Mouse (Mus musculus) induced T-regulatory cell, adult 2 months (primary cell): ENCODE data around the gene Tdrd9.
A peak's percentile ranks its signal among the peaks of the same experiment; 100 is the strongest.
"Not testable (repeated sequence)": the region's sequence is repeated elsewhere in the genome, so short reads cannot be mapped to it uniquely, and the experiment has no call there.

Experiments
- DNase-seq: peaks from one replicate; pipeline ENCODE4 v3.0.0-alpha.2; 2012; ENCODE audit warnings: low read depth

The Tdrd9 gene

DNA sequence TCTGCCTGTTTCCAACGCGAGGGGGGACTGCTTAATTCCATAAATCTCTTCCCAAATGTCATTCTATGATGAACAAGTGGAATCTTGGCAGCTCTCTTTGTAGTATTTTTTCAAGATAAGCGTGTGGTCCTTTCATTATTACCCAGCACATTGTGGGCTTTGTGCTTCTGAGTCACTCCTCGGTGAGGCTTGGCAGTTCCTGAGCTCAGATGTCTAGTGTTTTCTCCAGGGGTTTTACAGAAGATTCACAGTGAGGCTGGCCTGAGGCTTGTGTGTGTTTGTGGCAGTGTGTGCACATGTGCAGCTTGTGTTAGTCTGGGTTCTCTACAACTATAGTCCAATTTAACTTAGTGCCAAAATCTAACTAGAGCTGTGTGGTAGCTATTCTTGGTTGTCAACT lies 56.0 kb downstream of the Tdrd9 start:
- DNase-seq: no peak

DNA sequence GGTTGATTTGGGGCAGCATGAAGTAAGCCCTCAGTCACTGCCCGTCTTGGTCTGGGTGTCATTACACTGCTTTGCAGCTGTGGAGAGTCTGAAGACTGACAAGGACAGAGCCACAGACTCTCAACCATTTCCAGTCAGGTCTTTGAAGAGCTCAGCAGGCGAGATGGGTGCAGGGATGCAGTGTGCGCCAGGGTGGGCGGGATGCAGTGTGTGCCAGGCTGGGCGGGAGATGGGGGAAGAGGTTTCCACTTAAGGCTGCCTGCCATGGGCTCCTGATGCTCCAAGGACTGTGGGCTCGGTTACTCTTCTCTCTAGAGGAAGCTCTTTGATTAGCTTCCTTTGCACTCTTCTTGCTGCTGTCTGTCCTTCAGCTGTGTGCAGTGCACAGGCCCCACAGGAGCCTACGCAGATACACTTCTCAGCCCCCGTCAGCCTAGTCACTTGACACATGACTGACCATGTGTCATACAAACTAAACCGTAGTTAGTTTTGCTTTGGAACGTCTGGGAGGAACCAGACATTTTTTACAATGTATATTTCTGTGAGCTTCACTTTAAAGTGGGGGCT lies 62.1 kb downstream of the Tdrd9 start:
- no peak for DNase-seq

DNA sequence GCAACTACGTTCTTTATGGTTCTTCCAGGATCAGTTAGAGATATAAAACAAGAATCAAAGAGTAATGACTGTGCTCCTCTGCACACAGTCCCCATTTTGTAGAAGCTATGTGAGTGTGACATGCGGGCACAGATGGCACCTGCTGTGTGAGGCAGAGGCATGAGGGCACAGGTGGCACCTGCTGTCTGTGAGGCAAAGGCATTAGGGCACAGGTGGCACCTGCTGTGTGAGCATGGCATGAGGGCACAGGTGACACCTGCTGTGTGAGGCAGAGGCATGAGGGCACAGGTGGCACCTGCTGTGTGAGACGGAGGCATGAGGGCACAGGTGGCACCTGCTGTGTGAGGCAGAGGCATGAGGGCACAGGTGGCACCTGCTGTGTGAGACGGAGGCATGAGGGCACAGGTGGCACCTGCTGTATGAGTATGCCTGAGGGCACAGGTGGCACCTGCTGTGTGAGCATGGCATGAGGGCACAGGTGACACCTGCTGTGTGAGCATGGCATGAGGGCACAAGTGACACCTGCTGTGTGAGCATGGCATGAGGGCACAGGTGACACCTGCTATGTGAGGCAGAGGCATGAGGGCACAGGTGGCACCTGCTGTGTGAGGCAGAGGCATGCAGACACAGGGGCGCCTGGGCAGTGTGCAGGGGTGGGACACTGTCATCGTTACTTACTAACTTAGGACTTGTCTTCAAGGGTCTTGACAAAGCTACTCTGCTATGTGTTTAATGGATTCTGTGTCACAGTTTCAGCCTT lies 64.2 kb downstream of the Tdrd9 start:
- not testable (repeated sequence) for DNase-seq

DNA sequence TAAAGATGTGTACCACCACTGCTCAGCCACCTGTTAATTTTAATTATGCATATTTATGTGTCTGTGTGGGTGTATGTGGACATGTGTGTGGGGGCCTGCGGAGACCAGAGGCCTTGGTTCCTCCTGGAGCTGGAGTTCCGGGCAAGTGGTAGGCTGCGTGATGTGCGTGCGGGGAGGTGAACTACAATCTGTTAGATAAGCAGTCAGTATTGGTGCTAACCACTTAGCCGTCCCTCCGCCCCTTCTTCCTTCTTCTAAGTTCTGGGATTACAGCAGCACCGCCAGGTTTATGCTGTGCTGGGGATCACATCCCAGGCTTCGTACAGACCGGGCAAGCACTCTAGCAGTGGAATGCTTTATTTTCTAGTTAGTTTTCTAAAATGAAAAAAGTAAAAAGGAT lies 67.1 kb downstream of the Tdrd9 start:
- DNase-seq: no peak

DNA sequence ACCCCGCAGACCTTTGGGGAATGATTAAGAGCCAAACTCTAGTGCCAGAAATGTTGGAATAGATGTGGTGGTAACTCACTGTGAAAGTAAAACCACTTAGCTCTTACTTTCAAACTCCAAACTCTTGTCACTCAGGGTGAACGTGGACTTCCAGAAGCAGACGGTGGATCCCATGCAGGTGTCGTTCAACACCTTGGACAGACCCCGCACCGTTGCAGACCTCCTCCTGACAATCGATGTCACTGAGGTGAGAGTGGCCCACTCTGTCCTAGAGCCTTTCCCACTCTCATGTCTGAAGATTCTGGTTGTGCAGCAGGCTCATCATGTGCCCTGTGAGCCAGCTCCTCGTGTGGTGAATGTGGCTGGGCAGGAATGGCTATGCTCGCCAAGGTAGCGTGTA lies 67.8 kb downstream of the Tdrd9 start:
- DNase-seq: no peak

DNA sequence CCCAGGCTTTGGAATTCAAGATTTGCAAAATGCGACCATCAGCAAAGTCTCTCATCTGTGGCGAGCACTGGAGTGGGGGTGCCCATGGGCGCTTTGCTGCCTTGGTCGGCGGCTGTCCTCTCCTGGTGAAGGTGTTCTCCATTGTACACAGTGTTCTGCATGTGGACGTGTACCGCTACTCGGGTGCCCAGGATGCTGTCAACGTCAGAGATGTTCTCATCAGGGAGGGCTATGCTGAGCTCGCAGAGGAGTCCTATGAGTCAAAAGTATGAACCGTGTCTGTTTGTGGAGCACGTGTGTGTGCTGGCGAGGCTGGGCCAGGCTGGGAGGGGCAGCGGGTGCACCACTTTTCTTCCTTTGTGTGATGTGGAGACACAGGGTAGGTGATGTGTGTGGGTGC lies 71.3 kb downstream of the Tdrd9 start:
- DNase-seq: no peak

DNA sequence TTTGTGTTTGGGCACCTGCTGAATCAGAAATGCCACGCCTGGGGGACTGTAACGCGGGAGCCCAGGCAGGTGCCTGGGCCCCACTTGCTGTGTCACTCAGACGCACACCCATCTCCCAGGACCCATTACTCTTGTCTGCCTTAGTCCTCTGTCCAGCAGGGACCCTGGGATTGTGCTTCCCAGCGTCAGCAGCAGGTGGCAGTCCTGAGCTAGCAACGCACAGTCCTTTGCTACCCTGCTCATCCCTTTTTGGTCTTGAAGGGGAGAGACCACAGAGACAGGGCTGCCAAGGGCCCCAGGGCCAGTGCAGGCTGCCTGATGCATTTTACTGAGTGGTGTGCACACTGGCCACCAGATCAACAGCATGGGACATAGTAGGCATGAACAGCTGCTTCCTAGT lies 106.3 kb downstream of the Tdrd9 start:
- DNase-seq: peak; percentile 44

DNA sequence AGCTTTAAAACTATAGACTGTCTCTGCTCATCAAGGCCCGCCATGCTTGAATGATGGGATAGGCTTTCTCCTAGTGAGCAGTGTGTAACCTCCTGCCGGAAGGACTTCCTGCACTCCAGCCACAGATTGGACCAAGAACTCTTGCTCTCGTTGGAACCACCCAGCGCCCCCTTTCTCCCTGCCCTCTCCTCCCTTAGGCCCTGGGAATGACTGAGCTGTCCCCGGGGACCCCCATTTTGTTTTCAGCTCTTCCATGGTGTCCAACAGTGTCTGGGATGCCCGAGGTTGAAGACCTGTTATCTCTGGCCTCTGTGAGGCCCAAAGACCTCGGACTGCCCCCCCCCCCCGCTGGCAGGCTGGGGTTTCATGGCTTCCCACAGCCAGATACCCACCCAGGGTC lies 108.6 kb downstream of the Tdrd9 start:
- no peak for DNase-seq

DNA sequence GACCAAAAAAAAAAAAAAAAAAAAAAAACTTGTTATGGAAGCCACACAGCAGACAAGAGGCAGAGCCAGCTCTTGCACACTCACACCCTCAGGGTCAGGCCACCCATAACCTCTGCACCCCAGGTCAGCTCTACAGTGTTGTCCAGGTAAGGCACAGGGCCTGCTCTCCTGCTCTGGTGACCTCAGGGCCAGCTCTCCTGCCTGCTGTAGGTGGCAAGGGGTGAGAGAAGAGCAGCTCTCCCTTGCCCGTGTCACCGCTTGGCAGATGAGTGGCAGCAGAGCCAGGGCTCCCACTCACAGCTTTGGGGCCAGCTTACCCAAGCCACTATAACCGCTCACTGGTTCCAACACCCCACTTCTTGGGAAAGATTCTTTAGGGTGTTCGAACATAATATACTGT lies 109.6 kb downstream of the Tdrd9 start:
- DNase-seq: no peak

DNA sequence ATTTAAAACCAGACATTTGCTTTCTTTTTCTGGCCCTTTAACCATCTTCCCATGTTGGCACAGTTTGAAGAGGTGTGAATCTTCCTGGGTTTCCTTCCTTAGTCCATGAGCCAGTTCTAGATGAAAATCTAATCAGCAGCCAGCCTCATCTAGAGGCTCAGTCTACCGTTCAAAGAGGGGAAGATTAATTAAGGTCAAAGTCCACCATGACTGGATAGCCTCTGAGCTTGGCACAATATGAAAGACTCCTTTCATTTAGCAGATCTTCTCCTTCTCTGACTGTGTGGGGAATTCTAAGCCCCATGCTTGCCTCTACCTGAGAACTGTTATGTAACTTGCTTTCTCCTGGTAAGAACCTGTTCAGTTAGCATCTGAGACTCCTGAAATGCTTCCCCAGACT lies 110.9 kb downstream of the Tdrd9 start:
- DNase-seq: no peak

DNA sequence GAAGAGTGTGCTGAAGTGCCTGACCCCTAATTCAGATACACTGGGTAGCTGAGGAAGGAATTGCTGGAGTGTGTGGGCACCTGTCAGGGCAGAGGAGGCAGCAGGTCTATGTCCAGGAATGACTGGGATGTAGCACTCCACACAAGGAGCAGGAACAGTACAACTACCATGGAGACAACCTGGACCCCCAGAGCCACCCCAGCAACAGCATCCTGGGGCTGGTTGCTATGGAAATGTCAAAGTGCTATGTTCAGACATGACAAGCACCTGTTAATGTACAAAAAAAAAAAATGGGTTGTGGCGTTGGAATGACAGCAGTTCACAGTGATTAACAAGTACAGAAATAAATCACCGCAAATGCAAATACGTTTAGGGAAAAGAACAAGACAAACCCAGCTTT lies 114.9 kb downstream of the Tdrd9 start:
- DNase-seq: no peak

DNA sequence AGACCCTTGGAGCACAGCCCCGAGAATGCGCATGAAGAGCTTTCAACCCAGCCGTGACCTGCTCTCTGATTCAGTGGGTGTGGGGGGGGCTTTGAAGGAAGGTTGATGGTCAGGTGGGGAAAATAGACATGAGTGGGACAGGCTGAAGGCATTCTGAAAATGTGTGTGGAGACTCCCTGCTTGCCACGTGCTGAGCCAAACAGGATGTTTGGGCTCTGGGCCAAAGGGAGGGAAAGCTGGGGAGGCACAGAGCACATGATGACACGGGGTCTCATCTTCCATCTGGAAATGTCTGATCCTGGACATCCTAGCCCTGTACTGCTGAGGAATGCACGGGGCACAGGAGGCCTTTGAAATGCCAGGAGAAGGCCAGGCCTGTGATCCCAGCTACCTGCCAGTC lies 115.4 kb downstream of the Tdrd9 start:
- no peak for DNase-seq

DNA sequence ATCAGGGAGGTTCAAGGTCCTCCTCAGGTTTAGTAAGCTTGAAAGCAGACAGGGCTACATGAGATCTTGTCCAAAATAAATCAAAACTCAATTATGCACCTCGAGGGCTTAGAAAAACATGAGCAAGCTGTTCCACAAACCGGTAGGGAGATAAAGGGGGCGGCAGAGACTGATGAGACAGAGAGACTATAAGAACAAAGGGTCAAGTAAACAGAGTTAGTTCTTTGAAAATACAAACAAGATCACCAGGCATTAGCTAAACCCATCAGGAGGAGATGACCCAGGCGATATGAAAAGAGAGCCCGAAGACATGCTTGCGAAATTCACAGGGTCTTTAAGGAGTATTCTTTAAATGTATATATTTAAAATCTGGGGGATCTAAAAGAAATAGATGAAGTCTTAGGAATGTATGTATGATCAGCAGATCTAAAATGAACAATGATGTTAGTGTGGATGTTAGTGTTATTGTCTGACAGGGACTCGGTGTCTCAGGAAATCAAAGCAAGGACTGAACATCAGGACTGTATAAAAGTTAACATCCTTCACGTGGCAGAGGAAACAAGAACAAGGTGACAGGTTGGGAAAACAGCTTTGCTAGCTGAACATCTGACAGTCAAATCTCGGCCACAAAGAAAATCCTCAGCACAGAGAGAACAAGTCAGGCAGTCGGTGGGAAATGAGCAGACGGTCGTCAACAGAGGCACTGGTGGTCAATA lies 117.4 kb downstream of the Tdrd9 start:
- no peak for DNase-seq

DNA sequence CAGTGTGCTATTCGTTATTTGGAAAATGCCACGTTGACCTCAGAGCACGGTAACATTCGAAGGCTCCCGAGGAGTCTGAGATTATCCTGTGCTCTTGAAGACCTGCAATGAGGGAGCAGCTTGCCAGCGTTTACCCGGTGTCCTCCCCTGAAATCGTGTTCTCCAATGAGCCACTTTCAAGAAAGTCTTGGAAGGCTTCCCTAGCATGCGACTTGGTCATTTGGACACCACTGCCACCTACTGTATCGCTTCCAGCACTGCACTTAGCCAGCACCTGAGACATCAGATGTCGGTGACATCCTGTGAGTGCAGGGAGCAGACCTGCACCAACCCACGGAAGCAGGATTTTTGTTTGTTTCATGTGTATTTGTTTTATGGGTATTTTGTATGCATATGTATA lies 119.7 kb downstream of the Tdrd9 start:
- peak; percentile 56 for DNase-seq

DNA sequence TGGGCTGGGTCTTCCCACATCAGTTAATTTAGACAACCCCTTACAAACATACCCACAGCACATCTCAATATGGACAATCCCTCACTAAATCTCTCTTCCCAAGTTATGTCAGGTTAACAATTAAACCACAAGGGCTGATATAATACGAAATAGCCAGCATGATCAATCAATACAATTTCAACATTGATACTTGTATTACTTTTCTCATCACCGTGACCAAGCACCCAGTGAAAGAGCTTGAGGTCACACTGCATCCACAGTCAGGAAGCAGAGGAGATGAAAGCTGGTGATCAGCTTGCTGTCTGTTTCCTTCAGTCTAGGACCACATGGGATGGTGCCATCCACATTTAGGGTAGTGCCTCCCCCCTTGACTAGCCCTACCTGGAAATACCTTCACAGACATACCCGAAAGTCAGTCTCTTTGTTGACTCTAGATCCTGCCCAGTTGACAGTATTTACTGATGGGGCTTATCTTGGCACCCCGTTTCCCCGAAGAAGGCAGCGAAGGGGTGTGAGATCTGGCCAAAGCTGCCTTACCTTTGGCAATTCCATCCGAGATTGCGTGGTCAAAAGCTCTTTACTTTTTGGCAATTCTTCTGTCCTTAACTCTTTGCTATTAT lies 123.0 kb downstream of the Tdrd9 start:
- no peak for DNase-seq

DNA sequence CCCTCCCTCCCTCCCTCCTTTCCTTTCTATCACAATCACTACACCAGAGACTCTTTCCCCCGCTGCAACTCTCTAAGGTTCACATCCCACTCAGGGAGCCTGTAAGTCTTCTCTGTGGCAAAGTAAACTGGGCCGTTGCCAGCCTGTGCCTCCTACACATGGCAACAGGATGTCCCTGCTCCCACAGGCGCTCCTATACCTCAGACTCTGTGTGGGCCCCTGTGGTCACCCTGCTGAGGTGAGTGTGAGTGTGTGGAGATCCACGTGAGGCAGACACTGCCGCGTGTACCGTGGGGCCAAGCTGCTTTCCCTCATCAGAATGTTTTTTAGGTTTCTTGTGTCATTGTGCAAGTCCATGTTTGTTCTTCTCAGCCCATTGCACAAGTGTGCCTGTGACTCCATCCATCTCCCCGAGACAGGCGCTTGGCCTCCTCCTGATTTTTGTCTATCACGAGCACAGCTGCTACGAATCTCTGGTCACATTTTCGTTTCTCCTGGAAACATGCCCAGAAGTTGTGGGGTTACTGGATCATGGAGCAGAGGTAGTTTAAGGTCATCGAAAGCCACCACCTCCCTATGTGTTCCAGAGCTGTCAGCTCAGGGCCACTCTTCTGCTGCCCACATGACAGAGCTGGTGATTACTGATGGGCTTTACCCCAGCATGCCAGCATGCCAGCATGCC lies 124.8 kb downstream of the Tdrd9 start:
- DNase-seq: no peak

DNA sequence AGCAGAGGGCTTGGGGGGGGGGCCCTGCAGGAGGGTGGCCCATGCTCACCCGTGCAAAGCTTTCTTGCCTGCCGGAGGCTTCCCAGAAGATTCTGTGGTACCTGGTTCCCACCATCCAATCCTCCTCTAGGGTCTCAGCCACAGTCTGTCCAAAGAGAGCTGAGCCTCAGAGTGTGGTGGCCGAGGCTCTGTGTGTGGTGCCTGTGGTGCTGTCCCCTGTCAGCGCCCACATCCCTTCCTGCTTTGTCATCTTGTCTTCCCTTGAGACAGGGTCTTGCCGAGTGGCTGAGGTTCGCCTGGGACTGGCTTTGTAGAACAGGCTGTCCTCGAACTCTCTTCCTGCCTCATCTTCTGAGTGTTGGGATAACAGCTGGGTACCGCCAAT lies 125.4 kb downstream of the Tdrd9 start:
- DNase-seq: no peak

DNA sequence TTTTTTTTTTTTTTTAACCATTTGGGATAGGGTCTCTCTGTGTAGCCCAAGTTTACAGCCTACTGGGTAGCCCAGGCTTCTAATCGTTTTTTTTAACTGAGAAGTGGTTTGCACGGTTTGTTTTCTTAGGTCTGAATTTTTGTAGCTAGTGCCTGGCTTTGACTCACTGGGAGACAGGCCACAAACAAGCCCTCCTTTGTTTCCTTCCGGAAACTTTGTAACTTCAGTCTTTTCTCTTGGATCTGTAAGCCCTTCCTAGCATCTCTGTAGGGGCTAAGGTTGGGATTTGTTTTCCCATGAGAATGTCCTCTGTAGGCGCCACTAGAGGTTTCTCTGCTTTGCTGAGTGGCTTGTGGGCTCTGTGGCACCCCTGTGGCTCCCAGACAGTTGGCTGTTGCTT lies 128.7 kb downstream of the Tdrd9 start:
- no peak for DNase-seq

DNA sequence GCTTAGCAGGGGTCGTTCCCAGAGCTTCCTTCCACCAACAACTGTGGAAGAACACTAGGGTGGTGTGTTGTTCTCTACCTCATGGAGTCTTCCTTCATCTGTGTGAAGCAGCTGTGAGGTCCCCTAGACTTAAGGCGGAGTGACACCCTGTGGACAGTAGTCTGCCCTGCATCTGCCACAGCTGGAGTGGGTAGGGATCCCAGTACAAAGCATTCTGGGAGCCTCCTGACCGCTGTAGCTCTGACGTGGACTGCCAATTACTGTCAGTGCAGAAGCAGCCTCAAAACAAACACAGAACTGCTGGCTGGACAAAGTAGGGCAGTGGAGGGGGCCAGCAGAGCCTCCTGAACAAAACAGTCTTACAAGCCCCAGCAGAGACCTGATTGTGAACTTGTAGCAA lies 129.7 kb downstream of the Tdrd9 start:
- DNase-seq: no peak

DNA sequence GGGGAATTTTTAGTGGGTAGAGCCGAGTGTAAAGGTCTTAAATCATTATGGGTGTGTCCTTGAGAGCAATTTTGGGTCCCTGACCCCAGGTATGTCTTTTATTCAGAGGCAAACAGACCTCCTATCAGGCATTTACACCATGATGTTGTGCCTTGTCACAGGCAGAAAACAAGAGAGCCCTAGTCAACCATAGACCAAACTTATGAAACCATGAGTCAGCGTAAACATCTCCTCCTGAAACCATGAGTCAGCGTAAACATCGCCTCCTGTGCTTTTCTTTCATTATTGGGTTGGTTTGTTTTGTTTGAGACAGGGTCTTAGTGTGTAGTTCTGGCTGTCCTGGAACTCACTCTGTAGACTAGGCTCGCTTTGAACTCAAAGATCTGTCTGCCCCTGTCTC lies 131.8 kb downstream of the Tdrd9 start:
- peak; percentile 7 for DNase-seq

DNA sequence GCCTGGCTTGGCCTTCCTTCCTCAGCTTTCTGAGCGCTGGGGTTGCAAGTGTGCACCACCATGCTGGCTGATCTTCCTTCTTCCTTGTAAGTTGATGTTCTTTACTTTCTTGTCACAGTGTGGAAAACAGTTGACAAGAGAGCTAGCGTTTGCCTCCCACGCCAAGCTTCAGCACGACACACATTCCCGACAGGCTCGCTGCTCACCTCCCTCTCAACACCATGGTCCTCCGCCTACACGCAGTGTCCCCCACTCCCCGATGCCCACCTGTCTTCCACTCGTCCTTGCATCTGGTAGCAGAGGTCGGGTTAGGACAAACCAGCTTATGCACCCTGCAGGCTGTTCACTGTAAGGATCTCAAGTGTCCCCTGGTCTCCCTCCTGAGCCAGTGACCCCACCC lies 133.5 kb downstream of the Tdrd9 start:
- no peak for DNase-seq

DNA sequence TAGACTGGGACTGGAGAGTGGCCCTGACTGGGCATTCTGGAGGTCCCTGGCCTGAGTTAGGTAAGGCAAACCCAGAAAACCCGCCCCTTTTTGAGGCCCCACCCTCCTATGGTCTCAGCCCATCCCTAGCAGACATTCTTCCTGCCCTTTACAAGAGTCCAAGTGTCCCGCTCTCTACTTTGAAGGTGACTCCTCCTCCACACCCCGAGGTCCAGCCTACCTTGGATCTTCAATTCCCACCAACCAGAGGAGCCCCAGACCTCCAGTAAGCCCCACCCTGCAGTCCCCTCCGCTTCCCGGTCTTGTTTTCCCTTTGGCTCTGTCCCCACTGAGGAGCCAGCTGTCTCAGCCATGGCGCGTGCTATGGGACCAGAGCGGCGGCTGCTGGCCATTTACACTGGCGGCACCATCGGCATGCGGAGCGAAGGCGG lies 135.2 kb downstream of the Tdrd9 start, which contains the start of gene Aspg:
Gene Aspg, plus strand, starts transcription at position 139 of the 431 bp plus-strand sequence.
- no peak for DNase-seq
